Mouse (Mus musculus) adrenal gland, postnatal 36 days (tissue): ENCODE measurements around the gene Zscan25. TPM values are rescaled to one million over a fixed set of nuclear protein-coding genes. Genes with fewer than 3 reads are reported as not detected.

Experiments
- total RNA-seq, 2 experiments: library from RNA; stranded (reverse); gene quantifications; 2 replicates each; pipeline ENCODE4 v1.2.3; 2021

Zscan25 gene
- total RNA-seq, 2 experiments from 2014 or later = 15.0 to 15.7 TPM

Other genes with a start within 250 kb of the Zscan25 start
- gene Gm4871, start 247.7 kb upstream of the Zscan25 start, total RNA-seq = not detected
- gene 1700018F24Rik, start 237.5 kb upstream of the Zscan25 start, total RNA-seq = not detected
- gene Arpc1a, start 196.7 kb upstream of the Zscan25 start, total RNA-seq = 100 to 1,000 TPM; 120 to 123 TPM
- gene Kpna7, start 196.5 kb upstream of the Zscan25 start, total RNA-seq = not detected
- gene Arpc1b, start 166.3 kb upstream of the Zscan25 start, total RNA-seq = 100 to 1,000 TPM; 241 to 271 TPM
- gene Pdap1, start 140.3 kb upstream of the Zscan25 start, total RNA-seq = 10 to 100 TPM; 88.0 to 92.1 TPM
- gene Bud31, start 140.1 kb upstream of the Zscan25 start, total RNA-seq = 100 to 1,000 TPM; 113 to 117 TPM
- 10 to 100 TPM; 22.4 to 31.3 TPM for gene Ptcd1, start 113.4 kb upstream of the Zscan25 start, total RNA-seq
- 10 to 100 TPM; 19.0 to 19.3 TPM for gene Cpsf4, start 113.3 kb upstream of the Zscan25 start, total RNA-seq
- 100 to 1,000 TPM; 485 to 492 TPM for gene Atp5j2, start 88.4 kb upstream of the Zscan25 start, total RNA-seq
- gene Zkscan14, start 78.6 kb upstream of the Zscan25 start, total RNA-seq = 1 to 10 TPM; 7.2 to 9.9 TPM
- 10 to 100 TPM; 11.6 to 13.0 TPM for gene Zkscan5, start 75.9 kb upstream of the Zscan25 start, total RNA-seq
- 10 to 100 TPM; 50.6 to 68.6 TPM for gene Zfp655, start 48.8 kb upstream of the Zscan25 start, total RNA-seq
- not detected for gene Cyp3a57, start 64.8 kb downstream of the Zscan25 start, total RNA-seq
- not detected for gene Cyp3a16, start 189.2 kb downstream of the Zscan25 start, total RNA-seq